Mouse (Mus musculus): ENCODE measurements at regions not wholly inside any gene's neighbourhood (a gene's known extent, or its start where the extent isn't known, plus 50 kb on each side); places are given as distances from the start of the nearest gene placed in this dataset.

GRCm38 (mm10) chr3:59401856-59402255, 57.7 kb upstream of the Igsf10 start:
- TF ChIP-seq CTCF (IDR thresholded peaks at IDR 0.05; ENCODE audit: low read depth): no peak
- TF ChIP-seq EP300 (IDR thresholded peaks at IDR 0.05; ENCODE audit: low read depth): no peak
